Mouse (Mus musculus) spleen, adult 10 weeks (tissue): ENCODE results near the gene Ppp1r9b. TPM values are rescaled to one million over a fixed set of nuclear protein-coding genes. Genes with fewer than 3 reads are reported as not detected.

ENCODE experiments used
- polyA plus RNA-seq: library from polyadenylated mRNA; stranded (reverse); fragments of 350-450 nt; fragmentation: Illumina TruSeq; extraction: RNeasy Lipid Tissue Mini Kit (QIAGEN cat#74804); gene quantifications from one replicate; pipeline ENCODE4 v1.2.3, GENCODE M21; 2015; ENCODE audit warnings: low replicate concordance; ENCODE audit not compliant: insufficient read depth

The Ppp1r9b gene
- 41.2 TPM for polyA plus RNA-seq

DNA sequence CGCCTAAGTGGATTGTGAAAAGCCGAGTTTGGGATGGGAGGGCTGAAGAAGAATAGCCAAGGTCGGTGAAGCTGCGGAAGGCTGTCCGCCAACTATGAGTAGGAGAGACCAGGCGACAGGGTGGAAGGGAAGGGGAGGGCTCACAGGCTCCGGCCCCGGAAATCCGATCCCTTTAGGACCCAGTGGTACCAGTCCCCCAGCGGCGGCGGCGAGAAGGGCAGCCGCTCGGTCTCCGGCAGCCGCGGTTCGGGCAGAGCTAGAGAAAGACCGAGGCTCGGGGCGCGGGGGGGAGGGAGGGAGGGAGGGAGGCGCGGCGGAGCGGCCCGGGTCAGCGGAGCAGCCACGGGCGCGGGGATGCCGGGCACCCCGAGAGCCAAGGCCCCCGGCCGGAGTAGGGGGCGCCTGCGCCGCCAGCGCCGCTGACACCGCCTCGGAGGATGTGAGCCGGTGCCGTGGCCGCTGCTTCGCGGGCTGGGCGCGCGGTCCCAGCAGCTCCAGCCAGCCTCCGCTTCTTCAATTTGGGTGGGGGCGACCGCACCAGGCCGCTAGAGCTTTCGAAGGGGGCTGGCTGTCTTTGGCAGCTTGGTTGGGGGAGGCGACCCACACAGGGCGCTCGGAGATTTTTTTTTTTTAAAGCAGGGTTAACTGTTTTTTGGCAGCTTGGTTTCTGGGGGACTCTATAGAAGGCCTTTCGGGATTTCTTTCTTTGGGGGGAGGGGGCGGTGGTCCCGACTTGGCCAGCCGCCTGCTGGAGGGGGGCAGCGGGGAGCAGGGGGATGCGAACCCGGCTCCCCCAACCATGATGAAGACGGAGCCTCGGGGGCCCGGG lies at the start of gene Ppp1r9b:
Gene Ppp1r9b, plus strand, starts transcription at position 287 of the 829 bp plus-strand sequence.

GRCm38 (mm10) chr11:94967419-94967818 lies 23.4 kb upstream of the Ppp1r9b start, which contains the start of gene Hils1:
Hils1 (plus strand) TSS chr11:94967593.

DNA sequence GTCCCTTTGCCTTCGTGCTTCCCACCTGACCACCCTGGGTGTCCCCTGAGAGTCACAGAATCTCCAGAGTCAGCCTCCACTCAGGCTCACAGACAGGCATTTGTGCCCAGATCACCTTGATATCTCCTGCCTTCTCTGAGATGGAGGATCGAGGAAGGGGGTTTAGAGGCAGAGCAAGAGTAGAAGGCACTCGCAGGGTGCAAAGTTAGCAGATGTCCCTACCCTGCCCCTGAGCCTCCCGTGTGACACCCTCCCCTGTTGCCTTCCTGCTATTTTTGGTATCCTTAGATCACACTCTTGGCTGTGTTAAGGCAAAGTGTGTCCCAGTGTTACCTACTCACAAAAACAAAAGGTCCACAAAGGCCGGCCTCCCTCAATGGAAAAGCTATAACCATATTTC lies 14.6 kb upstream of the Ppp1r9b start, which contains the start of gene Sgca:
Gene Sgca, minus strand, starts transcription at position 129 of the 400 bp plus-strand sequence.

GRCm38 (mm10) chr11:95009629-95010014 lies 18.8 kb downstream of the Ppp1r9b start, which contains the start of gene Samd14:
Samd14 (plus strand) TSS chr11:95009879.

DNA sequence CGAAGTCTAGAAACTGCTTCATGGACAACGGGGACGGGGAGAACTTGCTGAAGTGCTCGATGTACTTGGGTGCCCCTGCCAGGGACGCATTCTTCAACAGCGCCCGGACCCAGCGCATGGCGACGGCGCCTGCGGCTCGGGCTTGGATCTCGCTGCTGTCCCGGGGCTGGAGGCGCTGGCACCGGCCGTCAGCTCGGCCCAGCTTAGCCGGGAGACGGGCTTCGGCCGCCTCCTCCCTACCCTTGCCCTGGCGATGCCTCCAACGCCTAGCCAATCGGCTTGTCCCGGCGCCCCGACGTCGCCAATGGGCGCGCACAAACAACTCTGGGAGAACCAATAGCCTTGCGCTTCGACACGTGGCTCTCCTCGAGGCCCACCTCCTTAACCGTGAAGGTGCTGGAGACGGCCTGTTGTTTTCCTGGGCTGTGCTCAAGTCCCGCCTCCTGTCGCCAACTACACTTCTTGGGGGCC lies 50.3 kb downstream of the Ppp1r9b start, which contains the start of gene Pdk2:
Gene Pdk2, minus strand, starts transcription at position 216 of the 471 bp plus-strand sequence.

Other genes starting within 250 kb of the Ppp1r9b start
- gene Cdc34b, start 249.3 kb upstream of the Ppp1r9b start, polyA plus RNA-seq = not detected
- not detected for gene Tmem92, start 208.3 kb upstream of the Ppp1r9b start, polyA plus RNA-seq
- 7.1 TPM for gene Col1a1, start 54.8 kb upstream of the Ppp1r9b start, polyA plus RNA-seq
- not detected for gene Hils1, start 23.4 kb upstream of the Ppp1r9b start, polyA plus RNA-seq
- not detected for gene Sgca, start 14.7 kb upstream of the Ppp1r9b start, polyA plus RNA-seq
- gene Samd14, start 18.8 kb downstream of the Ppp1r9b start, polyA plus RNA-seq = 2.4 TPM
- gene Pdk2, start 50.3 kb downstream of the Ppp1r9b start, polyA plus RNA-seq = 6.5 TPM
- 2.8 TPM for gene Itga3, start 85.8 kb downstream of the Ppp1r9b start, polyA plus RNA-seq
- not detected for gene Dlx3, start 129.1 kb downstream of the Ppp1r9b start, polyA plus RNA-seq
- not detected for gene Dlx4, start 155.2 kb downstream of the Ppp1r9b start, polyA plus RNA-seq